ENCODE assay signal across 10 mouse cellular contexts in the genomic region with DNA sequence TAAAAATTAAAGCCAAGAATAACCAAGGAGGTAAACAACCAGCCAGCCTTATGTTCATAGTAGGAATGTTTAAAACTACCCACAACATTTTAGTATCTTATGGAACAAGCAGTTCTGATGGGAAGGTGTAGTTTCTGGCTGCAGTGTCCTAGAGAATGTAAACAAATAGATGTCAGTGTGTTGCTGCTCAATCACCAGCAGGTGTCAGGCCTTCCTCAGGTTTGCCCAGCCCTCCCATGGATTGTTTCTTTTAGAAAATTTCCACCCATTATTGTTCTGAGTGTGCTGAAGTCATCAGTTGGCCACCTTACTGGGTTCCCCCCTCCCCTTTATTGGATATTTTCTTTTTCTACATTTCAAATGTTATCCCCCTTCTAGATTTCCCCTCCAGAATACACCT. TPM values are rescaled to one million over a fixed set of nuclear protein-coding genes. Genes with fewer than 3 reads are reported as not detected.
DNase-seq lines count a peak whose midpoint lies in the region; ATAC-seq and TF ChIP-seq lines count a peak whose summit lies in the region.
"Had no signal": no experiment of that assay in that cellular context is flagged by ENCODE, and none has a peak within 500 bp of the region (broad histone marks: within the 10 kb centered on the region; RNA-seq: fewer than 3 reads in every experiment).

No protein-coding gene starts in this region.

- intact Hi-C loops in gastrocnemius, adult 2 months (cut with DNase I) = no loop called here
- intact Hi-C loops in gastrocnemius, postnatal 14 days (cut with DNase I; ENCODE audit: low total_unique reads) = no loop called here

- DNase-seq in gastrocnemius, adult 2 months = no peak
- DNase-seq in gastrocnemius, postnatal 14 days = no peak
- DNase-seq in MEL (ENCODE audit: low read depth, low spot score) = peak; percentile 16
- no peak for DNase-seq in T-cell, adult 2 months (ENCODE audit: low spot score)
- no peak for DNase-seq in lung, postnatal 36 days
- no peak for DNase-seq in gastrocnemius, postnatal 25 days

- H3K27ac ChIP-seq in gastrocnemius, adult 2 months = no peak overlapping the region
- no peak overlapping the region for H3K27ac ChIP-seq in MEL (ENCODE audit: control insufficient read depth, low read depth, low read length)
- no peak overlapping the region for H3K27ac ChIP-seq in hindbrain, embryonic 15.5 days (replicated peaks)
- H3K27ac ChIP-seq: limb, embryonic 15.5 days had no signal

- TF ChIP-seq RAD21 in MEL (IDR thresholded peaks at IDR 0.05; ENCODE audit: low read depth, low read length) = peak; percentile 54

- H3K9ac ChIP-seq in MEL (ENCODE audit: control insufficient read depth, low read depth, low read length, poor library complexity, severe bottlenecking) = no peak overlapping the region
- H3K9ac ChIP-seq in hindbrain, embryonic 15.5 days = no peak overlapping the region
- H3K9ac ChIP-seq: limb, embryonic 15.5 days had no signal

- TF ChIP-seq CTCF in gastrocnemius, adult 2 months (IDR thresholded peaks at IDR 0.05) = 0 out of 2 replicates have a peak, but pooled peaks have one; percentile 4
- peak in 2 of 3 experiments; percentile 46 to 53; a peak in 4 of 6 replicates for TF ChIP-seq CTCF in MEL (IDR thresholded peaks at IDR 0.05 in 2 of 3, conservative IDR thresholded peaks at IDR 0.05 in 1 of 3; ENCODE audit: control insufficient read depth in 1 of 3, insufficient read depth in 1 of 3, low read depth in 2 of 3, low read length in 3 of 3, poor library complexity in 1 of 3, severe bottlenecking in 1 of 3)

- peaks cover 0 to 4% of the 10 kb centered on the region in 2 experiments; a peak in 2 of 4 replicates for H3K27me3 ChIP-seq in MEL (ENCODE audit: control insufficient read depth in 1 of 2, insufficient read depth in 2 of 2, low read length in 2 of 2)
- H3K27me3 ChIP-seq in hindbrain, embryonic 15.5 days = no peaks in the 10 kb centered on the region
- H3K27me3 ChIP-seq: limb, embryonic 15.5 days had no signal

- no peak overlapping the region for H3K4me3 ChIP-seq in gastrocnemius, adult 2 months
- H3K4me3 ChIP-seq in MEL (ENCODE audit: control insufficient read depth in 1 of 2, insufficient read depth in 1 of 2, low read depth in 2 of 2, low read length in 2 of 2) = no peak overlapping the region
- H3K4me3 ChIP-seq in hindbrain, embryonic 15.5 days = no peak overlapping the region
- H3K4me3 ChIP-seq: limb, embryonic 15.5 days had no signal

- no peaks in the 10 kb centered on the region for H3K36me3 ChIP-seq in MEL (ENCODE audit: control insufficient read depth in 1 of 2, insufficient read depth in 2 of 2, low read length in 2 of 2)
- H3K36me3 ChIP-seq in hindbrain, embryonic 15.5 days = no peaks in the 10 kb centered on the region
- H3K36me3 ChIP-seq: limb, embryonic 15.5 days had no signal

- no peak for TF ChIP-seq POLR2A in MEL (IDR thresholded peaks at IDR 0.05; ENCODE audit: control insufficient read depth in 1 of 2, insufficient read depth in 1 of 2, low read depth in 1 of 2, low read length in 2 of 2, poor library complexity in 1 of 2)

- no peaks in the 10 kb centered on the region for H3K9me3 ChIP-seq in MEL (replicated peaks; ENCODE audit: insufficient read depth, low read length)
- no peaks in the 10 kb centered on the region for H3K9me3 ChIP-seq in hindbrain, embryonic 15.5 days
- H3K9me3 ChIP-seq: limb, embryonic 15.5 days had no signal

- no peaks in the 10 kb centered on the region for H3K4me1 ChIP-seq in MEL (ENCODE audit: control insufficient read depth in 1 of 2, insufficient read depth in 2 of 2, low read length in 2 of 2)
- H3K4me1 ChIP-seq in hindbrain, embryonic 15.5 days (replicated peaks) = no peaks in the 10 kb centered on the region
- H3K4me1 ChIP-seq: limb, embryonic 15.5 days had no signal

- H3K79me2 ChIP-seq in MEL (ENCODE audit: control insufficient read depth, insufficient read depth, low read length, poor library complexity) = no peaks in the 10 kb centered on the region

- ATAC-seq in hindbrain, embryonic 15.5 days (ENCODE audit: low FRiP score, low read depth) = peak; percentile 51; the same call in 1 of the 2 replicates
- ATAC-seq in megakaryocyte-erythroid progenitor cell, adult 5-6 weeks (replicated peaks; ENCODE audit: low FRiP score, low TSS enrichment, poor library complexity, severe bottlenecking) = peak; percentile 96

- TF ChIP-seq EP300 in MEL (IDR thresholded peaks at IDR 0.05; ENCODE audit: low read depth in 1 of 2, low read length in 2 of 2) = no peak

- no peak overlapping the region for H3K4me2 ChIP-seq in hindbrain, embryonic 15.5 days
- H3K4me2 ChIP-seq: limb, embryonic 15.5 days had no signal

TF ChIP-seq in MEL, 35 proteins besides CTCF, POLR2A, EP300 and RAD21:
- TF ChIP-seq SIN3A (IDR thresholded peaks at IDR 0.05; ENCODE audit: low read length) = no peak
- peak; percentile 58 for TF ChIP-seq SMC3 (IDR thresholded peaks at IDR 0.05; ENCODE audit: low read depth, low read length)
- TF ChIP-seq RCOR1 (IDR thresholded peaks at IDR 0.05; ENCODE audit: low read depth, low read length) = no peak
- TF ChIP-seq NELFE (IDR thresholded peaks at IDR 0.05; ENCODE audit: low read depth, low read length) = no peak
- TF ChIP-seq TBP (IDR thresholded peaks at IDR 0.05; ENCODE audit: low read depth, low read length) = no peak
- TF ChIP-seq ZC3H11A (IDR thresholded peaks at IDR 0.05; ENCODE audit: low read depth, low read length) = peak; percentile 24; the same call in 1 of the 2 replicates
TF ChIP-seq in MEL: peak in this region for 2.

RNA-seq across cellular contexts. Expression of gene Vmn2r19, which starts 32.0 kb away (rescaled TPM):
- total RNA-seq in gastrocnemius, adult 2 months (2021) = not detected
- total RNA-seq in gastrocnemius, postnatal 14 days (2021) = not detected
- total RNA-seq in MEL (2012; rRNA removed) = not detected in 2 replicates
- not detected for polyA plus RNA-seq in MEL (2012; ENCODE audit: insufficient read depth in 1 of 2, insufficient read length in 2 of 2, low read depth in 1 of 2, low replicate concordance in 2 of 2, missing spikeins in 1 of 2)
- polyA plus RNA-seq in hindbrain, embryonic 15.5 days (2015; fragmentation: Nextera tagmentation; extraction: Ambion mirVana) = not detected in 2 replicates
- total RNA-seq in megakaryocyte-erythroid progenitor cell, adult 5-6 weeks (2014; fragmentation: Nextera tagmentation) = not detected in 2 replicates
- not detected in 2 replicates for total RNA-seq in megakaryocyte-erythroid progenitor cell, adult 5-6 weeks (2017)
- not detected for total RNA-seq in gastrocnemius, postnatal 25 days (2021)
- polyA plus RNA-seq: frontal cortex, adult 2 months; limb, embryonic 15.5 days had no signal

RNA-seq across cellular contexts. Expression of gene Clec4e, which starts 50.4 kb away (rescaled TPM):
- total RNA-seq in gastrocnemius, adult 2 months (2021) = not detected
- not detected for total RNA-seq in gastrocnemius, postnatal 14 days (2021)
- 0.10 and 0.23 TPM in 2 replicates for total RNA-seq in MEL (2012; rRNA removed)
- under 1 TPM in 1 of 2 experiments, not detected in 1; 0.40 TPM for polyA plus RNA-seq in MEL (2012; ENCODE audit: insufficient read depth in 1 of 2, insufficient read length in 2 of 2, low read depth in 1 of 2, low replicate concordance in 2 of 2, missing spikeins in 1 of 2)
- polyA plus RNA-seq in hindbrain, embryonic 15.5 days (2015; fragmentation: Nextera tagmentation; extraction: Ambion mirVana) = 0.08 and 0.13 TPM in 2 replicates
- 0.32 and 3.4 TPM in 2 replicates for total RNA-seq in megakaryocyte-erythroid progenitor cell, adult 5-6 weeks (2014; fragmentation: Nextera tagmentation)
- 1.5 and 5.6 TPM in 2 replicates for total RNA-seq in megakaryocyte-erythroid progenitor cell, adult 5-6 weeks (2017)
- not detected for total RNA-seq in gastrocnemius, postnatal 25 days (2021)
- polyA plus RNA-seq: frontal cortex, adult 2 months had no signal
